Mouse (Mus musculus): Measurements from ENCODE around the gene Cdk18. TPM values are rescaled to one million over a fixed set of nuclear protein-coding genes. Genes with fewer than 3 reads are reported as not detected.

Gene Cdk18
- 0.29 and 0.39 TPM in 2 replicates for polyA plus RNA-seq (2015; fragmentation: Nextera tagmentation; extraction: Ambion mirVana)

GRCm38 (mm10) chr1:132139416-132139864 is at the start of gene Cdk18:
TSS of gene Cdk18 (minus strand) at chr1:132139684.

DNA sequence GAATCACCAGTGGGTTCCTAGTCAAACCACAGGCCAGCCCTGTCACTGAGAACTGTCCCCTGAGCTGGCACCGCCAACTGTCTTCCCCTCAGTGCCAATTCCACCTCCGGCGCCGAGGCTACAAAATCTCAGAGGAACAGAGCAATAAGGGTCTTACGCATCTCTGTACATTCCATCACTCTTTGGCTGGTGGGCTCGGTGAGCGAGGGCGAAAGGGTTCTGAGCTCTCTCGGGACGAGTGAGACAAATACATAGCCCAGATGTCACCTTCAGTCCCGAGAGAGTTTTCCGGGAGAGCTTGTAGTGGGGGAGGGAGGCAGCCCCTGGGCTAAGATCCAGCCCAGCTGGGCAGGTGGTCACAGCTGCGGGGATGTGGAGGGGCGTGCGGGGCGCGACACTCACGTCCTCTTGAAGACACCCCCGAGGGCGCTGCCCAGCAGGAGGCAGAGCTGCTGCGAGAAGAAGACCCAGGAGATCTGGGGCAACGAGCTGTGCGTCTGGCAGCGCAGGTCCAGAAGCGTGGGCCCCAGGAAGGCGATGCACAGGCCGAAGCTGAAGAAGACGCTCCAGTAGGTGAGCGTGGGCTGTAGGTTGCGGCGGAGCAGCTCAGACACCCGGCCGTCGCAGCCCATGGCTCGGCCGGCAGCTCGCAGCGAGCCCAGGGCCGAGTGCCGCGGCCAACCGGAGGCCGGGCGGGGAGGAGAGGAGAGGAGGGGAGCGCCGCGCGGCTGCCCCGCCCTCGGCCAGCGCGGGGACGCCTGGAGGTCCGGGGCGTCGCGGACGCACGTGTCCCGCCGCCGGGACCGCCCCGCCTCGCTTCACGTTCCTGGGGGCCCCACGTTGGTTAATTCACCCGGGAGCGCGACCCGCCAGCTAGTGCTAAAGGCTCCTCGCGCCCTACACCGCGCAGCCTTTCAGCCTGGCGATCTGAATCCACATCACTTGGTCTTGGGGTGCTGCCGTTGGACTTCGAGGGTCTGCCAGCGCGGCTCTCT is 71.9 kb downstream of the Cdk18 start, which contains the start of gene Mfsd4a:
TSS of gene Mfsd4a (minus strand) at position 802 of the 995 bp plus-strand sequence.

Other genes starting within 250 kb of the Cdk18 start
- 58.0 and 58.9 TPM in 2 replicates for gene Nucks1, start 229.2 kb downstream of the Cdk18 start, polyA plus RNA-seq (2015; fragmentation: Nextera tagmentation; extraction: Ambion mirVana)
- gene Slc45a3, start 176.7 kb downstream of the Cdk18 start, polyA plus RNA-seq (2015; fragmentation: Nextera tagmentation; extraction: Ambion mirVana), result 6.1 and 12.0 TPM in 2 replicates
- 19.8 and 21.9 TPM in 2 replicates for gene Elk4, start 132.1 kb downstream of the Cdk18 start, polyA plus RNA-seq (2015; fragmentation: Nextera tagmentation; extraction: Ambion mirVana)
- gene Mfsd4a, start 71.6 kb downstream of the Cdk18 start, polyA plus RNA-seq (2015; fragmentation: Nextera tagmentation; extraction: Ambion mirVana), result 4.3 and 6.4 TPM in 2 replicates
- gene Lemd1, start 51.7 kb upstream of the Cdk18 start, polyA plus RNA-seq (2015; fragmentation: Nextera tagmentation; extraction: Ambion mirVana), result not detected in 2 replicates
- 0.02 TPM in 1 of 2 replicates, not detected in the other for gene AC124108.1, start 51.8 kb upstream of the Cdk18 start, polyA plus RNA-seq (2015; fragmentation: Nextera tagmentation; extraction: Ambion mirVana)
- gene Gm10188, start 90.1 kb upstream of the Cdk18 start, polyA plus RNA-seq (2015; fragmentation: Nextera tagmentation; extraction: Ambion mirVana), result not detected in 2 replicates
- 0.10 and 0.35 TPM in 2 replicates for gene Klhdc8a, start 158.9 kb upstream of the Cdk18 start, polyA plus RNA-seq (2015; fragmentation: Nextera tagmentation; extraction: Ambion mirVana)
- gene Nuak2, start 176.4 kb upstream of the Cdk18 start, polyA plus RNA-seq (2015; fragmentation: Nextera tagmentation; extraction: Ambion mirVana), result 4.6 and 6.6 TPM in 2 replicates